Mouse (Mus musculus) adrenal gland, postnatal 25 days (tissue): ENCODE measurements around the gene Lnpk. TPM values are rescaled to one million over a fixed set of nuclear protein-coding genes. Genes with fewer than 3 reads are reported as not detected.
A peak's percentile ranks its signal among the peaks of the same experiment; 100 is the strongest.

Experiments
- DNase-seq: peaks from one replicate; pipeline ENCODE4 v3.0.0; 2021; ENCODE audit warnings: mixed read lengths
- long read RNA-seq: library from polyadenylated mRNA; stranded (forward); transcript quantifications from one replicate; pipeline ENCODE4 v2.0.0, GENCODE M21; 2021
- total RNA-seq: library from RNA; stranded (reverse); gene quantifications from 2 replicates; pipeline ENCODE4 v1.2.3, GENCODE M21; 2021

Gene Lnpk
- 14.5 and 16.3 TPM in 2 replicates for total RNA-seq
- long read RNA-seq, transcript Lnpk-201 (13 exons, 3,195 nt): major isoform, 10 of 15 reads
- long read RNA-seq, partial matches to known transcripts: 1 of 15 reads
- long read RNA-seq, other reads (novel, unspliced or antisense): 2 of 15 reads

DNA sequence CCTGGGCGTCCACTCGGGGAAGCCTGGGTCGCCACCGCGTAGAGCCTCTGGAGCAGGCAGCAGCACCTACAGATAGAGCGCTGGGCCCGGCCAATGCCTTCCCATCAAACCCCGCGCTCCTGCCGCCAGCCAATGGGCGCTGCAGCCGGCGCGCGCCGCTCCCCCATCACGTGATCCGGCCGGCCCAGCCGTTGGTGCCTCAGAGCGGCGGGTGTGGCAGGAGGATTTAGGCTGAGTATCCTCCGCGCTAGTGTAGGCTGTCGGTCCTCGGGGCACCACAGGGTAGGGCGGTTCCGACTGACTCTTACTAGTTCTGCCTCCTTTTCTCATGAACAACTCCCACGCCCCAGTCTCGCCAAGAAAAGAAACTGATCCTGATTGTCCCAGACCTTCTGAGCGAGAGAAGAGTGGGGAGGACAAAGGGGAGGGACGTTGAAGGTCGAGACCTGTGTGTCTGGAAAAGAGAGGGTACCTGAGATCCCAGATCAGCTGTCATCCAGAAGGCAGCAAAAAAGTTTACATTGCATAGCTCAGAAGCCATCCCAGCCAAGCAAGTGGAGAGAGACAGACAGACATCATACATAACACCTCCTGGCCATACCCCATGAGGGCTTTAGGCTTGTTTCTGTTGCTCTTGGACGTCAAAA, at the start of gene Lnpk:
TSS of gene Lnpk (minus strand) at position 593 of the 647 bp plus-strand sequence.
- DNase-seq: peak; percentile 94

DNA sequence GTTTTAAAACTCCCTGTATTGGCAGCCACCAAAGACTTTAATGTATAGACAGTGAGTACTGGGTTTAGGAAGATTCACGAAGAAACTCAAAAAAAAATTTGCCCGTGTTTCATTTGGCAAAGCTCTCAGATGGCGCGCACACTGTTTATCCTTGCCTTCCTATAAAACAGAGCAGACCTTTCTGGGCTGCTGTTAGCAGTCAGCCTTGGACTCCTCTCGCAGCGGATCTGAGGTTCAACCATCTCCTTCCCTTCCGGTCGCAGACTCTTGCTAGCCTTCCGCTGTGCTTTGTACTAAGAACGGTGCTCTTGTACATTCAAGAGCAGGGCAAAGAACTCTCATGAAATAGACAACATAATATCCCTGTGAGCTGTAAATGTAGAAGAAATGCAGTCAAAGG, 41.1 kb upstream of the Lnpk start:
- DNase-seq: no peak

DNA sequence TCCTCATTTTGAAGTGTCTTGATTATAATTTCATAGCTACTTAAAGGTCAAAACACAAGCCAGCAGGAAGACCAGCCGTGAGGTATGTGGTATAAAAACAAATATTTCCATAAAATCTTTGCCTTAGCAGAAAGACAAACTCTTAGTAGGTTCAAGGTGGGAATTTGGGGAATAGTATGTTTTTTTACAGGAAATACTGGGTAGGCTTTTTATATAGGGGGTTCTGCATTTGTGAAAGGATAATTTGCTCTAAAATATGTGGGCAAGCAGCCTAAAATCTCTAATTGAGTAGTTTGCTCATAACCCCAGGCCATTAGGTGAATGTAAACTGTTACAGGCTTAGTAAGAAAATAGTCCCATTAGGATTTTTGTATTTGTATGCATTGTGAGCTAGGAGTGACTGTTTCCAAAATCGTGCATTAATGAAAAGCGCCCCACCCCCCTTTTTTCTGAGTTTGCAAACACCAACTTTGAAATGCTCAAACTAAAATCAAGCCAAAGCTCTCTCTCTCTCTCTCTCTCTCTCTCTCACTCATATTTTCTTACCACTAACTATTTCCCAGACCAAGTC, 40.5 kb upstream of the Lnpk start:
- DNase-seq: no peak

DNA sequence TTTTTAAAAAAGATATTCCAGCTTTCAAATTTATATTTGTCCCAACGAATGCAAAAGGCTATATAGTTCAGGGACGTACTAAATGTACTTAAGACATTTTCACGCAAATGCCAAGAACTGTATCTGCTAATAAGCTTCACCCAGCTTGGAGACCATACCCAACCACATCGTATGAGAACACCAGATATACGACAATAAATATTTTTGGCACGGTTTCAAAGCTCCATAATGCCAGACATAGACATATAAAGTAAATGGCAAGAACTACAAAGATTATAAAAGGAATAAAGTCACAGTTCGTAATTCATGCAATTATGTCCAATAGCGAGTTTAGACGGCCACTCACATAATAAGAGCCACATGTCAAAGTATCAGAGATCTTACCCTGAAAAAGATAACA, 38.5 kb upstream of the Lnpk start:
- DNase-seq: no peak

DNA sequence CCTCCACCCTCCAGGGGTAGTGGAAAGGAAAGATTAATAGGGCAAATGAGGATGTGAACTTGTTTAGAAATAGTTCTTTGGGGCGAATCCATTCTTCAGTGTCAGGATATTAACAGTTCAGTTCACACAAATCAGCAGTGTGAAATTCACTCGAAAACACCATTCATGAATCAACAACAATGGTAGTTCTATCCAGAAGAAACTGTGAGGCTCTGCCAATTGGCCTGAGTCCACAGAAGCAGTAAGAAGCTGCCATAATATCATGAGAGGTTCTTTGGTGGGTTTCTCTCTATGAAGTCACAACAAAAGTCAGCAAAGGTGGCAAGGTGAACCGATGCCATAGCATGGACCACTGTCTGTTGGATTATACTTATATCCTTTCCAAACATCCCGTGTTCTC, 32.2 kb upstream of the Lnpk start:
- DNase-seq: no peak

DNA sequence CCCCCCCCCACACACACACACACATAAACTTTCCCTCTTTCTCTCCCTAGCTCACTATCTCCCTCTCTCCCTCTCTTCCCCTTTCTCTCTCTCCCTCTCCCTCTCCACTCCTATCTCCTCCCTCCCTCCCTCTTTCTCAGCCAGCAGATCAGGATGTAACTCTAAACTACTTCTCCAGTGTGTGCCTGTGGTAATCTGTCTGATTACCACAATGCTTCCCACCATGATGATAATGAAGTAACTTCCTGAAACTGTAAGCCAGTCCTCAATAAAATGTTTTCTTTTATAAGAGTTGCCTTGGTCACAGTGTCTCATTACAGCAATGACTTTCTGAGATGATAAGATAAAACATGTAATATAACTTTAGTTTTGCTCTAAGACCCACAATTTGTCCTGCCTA, 30.1 kb upstream of the Lnpk start:
- DNase-seq: no peak

DNA sequence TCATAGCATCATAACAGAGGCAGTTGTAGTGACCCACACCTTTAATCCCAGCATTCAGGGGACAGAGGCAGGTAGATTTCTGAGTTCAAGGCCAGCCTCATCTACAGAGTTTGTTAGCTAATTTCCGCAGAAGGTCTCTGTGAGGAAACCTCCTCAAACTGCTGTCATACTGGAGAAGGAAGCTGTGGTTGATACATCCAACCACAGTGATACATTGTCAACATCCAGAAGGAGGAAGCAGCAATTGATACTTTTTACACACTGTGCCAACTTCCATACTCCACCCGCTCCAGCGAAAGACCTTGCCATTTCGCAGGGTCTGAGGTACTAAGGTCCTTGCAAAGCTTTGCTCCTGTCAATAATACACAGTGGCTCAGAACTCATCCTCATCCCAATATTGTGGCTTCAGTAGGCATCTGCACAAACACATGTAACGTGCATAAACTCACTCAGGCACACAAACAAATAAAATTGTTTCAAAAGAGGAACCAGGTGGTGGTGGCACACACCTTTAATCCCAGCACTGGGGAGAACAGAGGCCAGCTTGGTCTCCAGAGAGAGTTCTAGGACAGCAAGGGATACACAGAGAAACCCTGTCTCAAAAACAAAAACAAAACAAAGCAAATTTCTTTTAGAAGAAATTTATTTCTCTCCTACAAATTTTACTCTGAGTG, 27.0 kb upstream of the Lnpk start:
- DNase-seq: no peak

DNA sequence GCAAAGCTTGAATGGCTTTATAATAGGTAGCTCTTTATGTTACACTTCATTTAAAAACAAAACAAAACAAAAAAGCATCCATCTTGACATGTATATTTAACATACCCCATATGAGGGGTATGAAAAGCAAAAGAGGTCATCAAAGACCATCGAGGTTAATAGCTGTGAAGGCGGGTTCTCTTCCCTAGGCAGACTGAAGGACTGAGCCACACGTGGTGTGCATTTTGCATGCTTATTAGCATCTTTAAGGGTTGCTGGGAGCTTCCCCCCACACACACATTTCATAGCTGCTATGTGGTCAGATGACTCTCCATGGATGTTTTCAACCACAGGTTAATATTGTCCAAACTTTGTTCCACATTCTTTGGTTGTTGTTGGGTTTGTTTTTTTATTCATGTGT, 24.8 kb upstream of the Lnpk start:
- no peak for DNase-seq

DNA sequence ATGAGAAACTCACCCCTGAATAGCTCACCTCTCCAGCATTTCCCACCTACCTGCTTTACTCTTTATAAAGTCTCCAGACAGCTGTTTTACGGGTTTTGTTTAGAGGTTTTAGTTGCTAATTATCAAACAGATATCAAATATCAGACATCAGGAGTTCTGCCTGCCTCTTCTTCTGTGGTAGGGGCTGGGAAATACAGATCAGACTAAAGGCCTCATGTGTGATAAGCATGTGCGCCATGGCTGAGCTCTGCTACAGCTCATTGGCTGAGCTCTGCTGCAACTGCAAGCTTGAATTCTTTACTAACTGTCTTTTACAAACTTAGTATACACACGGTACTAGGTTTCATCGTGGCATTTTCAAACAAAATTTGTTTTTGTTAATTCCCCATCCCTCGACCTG, 23.2 kb upstream of the Lnpk start:
- no peak for DNase-seq

DNA sequence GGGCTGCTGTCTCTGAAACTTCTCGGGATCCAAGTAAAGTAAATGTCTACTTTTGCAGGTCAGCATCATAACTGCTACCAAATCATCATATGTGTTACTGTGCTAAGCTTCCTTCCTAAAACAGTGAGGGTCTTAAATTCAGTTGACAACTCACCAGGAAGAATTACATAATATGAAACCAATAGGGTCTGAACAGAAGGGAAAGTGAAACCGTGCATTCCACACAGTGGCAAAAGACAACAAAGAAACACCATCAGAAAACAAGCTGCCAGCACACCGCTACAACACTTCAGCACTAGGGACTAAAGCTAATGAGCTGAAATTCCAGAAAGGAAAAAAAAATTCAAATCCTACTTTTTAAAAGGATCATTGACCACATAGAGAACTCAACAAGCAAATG, 17.9 kb upstream of the Lnpk start:
- DNase-seq: no peak

DNA sequence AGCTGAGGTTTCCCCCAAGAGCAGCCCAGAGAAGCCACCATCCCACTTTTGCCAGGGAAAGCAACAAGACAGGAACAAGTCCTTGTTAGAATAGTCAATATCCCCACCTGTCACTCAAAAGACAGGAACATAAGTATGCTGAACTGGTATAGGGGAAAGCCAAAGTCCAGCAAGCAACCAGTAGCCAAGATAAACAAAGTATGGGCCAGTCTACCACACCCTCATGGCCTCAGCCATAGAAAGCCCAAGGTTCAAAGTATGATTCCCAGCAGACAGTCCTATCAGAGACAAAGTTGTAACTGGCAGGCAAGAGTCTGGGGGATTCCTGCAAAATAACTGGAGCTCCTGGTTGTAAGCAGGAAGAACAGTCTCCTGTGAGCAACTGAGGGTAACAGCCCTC, 16.9 kb upstream of the Lnpk start:
- no peak for DNase-seq

DNA sequence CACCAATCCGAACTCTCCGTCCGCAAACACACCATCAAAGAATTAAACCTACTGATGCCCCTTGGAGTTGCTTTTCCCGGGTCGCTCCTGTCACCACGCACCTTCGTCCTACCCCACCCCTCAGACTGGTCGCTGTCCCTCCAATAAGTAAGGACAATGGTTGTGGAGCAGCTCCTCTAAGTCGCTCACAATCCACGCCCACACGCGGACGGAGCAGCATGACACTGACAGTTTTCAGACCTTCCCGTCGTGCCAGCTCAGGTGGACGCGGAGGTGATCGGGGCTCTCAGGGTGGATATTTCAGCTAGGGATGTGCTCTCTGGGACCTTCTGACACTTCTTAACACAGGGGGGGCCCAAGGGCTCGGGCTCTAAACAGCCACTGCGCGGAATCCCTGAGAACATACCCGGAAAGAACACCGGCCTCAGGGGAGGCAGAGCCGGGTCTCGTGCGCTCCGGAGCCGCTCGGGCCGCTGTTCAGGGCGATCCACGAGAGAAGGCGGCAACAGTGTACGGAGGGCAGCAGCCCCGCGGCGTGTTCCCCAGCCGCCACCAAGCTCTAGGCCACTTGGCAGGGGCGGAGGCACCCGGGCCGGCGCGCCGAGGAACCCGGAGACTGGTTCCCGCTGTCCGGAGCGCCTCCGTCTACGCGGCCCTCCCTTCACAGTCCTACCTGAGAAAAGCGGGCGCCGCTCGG, 941 bp downstream of the Lnpk start:
- DNase-seq: peak; percentile 26

DNA sequence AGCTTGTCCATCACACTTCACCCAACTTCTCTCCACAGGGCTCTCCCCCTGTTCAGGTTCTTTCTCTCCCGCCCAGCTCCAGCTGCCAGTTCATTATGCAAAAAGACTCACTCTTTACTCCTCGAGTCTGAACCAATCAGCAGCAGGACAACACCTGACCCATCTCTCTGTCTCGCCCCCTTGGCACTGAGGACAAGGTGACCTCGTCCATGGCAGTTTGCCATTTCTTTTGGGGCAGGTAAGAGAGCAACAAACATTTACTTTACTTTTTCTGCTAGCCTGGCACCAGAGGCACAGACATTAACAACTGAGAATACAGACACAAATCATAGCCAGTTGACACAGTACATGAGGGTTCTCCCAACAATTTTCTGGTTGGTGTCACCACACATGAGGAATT, 8.8 kb downstream of the Lnpk start:
- DNase-seq: no peak

DNA sequence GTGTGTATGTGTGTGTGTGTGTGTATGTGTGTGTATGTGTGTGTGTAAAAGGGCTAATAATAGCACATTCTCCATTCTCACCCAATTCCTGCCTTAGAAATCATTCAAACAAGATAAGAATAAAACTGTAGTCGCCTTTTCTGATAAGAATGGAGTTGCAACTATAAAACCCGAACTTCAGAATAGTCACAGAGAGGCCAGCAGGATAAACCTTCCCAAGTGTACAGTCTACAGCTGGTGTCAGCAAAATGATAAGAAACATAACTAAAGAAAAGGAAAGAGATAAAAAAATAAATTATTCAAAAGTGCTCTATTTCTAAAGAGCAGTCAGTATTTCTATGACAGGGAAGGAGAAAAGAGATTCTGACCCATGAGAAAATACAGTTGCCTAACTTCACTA, 19.4 kb downstream of the Lnpk start:
- no peak for DNase-seq

DNA sequence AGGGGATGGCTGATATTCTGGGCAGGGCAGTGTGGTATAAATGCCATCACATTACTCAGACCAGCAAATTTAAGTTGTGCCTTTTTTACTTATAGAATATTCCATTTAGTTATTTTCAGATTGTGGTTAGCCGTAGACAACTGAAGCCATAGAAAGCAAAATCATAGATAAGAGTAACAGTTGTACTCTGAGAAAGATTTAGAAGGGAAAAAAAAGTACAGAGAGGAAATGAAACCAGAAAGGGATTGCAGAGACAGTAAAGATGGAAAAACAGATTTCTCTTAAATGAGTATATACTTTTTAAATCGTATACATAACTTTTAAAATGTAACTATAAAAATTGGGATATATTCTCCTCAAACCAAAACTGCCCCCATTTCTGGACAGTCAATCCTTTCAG, 20.1 kb downstream of the Lnpk start:
- DNase-seq: no peak

DNA sequence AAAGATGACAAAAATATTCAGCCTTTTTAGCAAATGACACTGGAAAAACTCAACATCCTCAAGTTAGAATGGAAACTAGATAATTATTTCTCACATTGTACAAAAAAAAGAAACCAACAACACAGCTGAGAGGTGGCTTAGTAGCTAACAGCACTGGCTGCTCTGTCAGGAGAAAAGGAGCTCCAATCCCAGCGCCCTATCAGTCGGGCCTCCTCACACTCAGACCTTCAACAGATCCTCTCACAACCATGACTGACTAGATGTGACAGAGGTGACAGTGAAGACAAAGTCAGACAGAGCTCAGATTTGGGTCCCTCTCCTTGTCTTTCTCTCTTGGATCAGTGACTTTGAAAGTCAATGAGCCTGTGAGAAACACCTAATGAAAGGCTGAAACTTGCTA, 21.8 kb downstream of the Lnpk start:
- DNase-seq: no peak

DNA sequence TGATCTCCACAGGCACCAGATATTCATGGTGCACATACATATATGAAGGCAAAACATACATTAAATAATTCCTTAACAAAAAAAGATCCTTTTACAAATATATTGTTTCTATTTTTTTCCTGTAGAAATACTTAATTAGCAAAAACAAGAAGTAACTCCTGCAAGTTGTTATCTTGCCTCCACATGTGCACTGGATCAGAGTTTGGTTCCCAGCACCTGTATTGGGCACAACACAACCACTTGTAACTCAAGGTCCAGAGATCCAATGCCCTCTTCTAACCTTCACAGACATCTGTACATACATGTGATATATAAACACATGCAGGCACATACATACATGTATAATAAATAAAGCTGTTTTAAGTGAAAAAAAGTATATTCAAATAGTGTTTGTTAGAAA, 27.3 kb downstream of the Lnpk start:
- no peak for DNase-seq

DNA sequence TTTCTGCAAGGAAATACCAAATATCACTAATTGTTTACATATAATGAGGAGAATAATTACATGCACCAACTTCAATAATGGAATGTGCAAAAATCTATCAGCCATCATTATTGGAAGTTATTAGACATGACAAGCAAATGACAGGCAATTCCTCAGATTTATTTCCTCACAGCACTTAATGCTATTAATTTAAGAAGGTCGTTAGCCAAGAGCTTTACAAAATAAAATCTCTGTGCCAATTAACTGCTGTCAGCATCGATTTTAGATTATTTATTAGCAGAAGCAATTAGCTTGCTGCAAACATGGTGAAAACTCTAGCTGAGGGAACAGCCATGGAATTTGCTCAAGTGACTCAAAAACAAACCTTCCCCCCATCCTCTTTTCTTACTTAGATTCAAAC, 30.9 kb downstream of the Lnpk start:
- no peak for DNase-seq

DNA sequence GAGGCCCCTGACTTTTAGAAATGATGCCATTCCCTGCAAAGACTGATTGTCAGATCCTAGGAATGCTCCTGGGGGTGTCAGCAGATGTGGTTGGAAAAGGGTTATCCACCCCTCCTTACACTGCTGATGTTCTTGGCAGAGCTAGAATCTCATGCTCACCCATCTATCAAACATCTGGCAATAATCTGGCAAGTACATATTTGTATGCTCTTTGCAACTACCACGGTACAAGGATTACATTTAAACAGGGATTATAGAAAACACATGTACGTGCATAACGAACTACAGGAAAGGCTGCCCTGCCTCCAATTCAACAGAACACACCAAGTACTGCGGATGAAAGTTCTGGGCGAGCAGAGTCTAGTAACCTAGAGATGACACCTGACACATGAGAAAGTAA, 70.9 kb downstream of the Lnpk start:
- no peak for DNase-seq

DNA sequence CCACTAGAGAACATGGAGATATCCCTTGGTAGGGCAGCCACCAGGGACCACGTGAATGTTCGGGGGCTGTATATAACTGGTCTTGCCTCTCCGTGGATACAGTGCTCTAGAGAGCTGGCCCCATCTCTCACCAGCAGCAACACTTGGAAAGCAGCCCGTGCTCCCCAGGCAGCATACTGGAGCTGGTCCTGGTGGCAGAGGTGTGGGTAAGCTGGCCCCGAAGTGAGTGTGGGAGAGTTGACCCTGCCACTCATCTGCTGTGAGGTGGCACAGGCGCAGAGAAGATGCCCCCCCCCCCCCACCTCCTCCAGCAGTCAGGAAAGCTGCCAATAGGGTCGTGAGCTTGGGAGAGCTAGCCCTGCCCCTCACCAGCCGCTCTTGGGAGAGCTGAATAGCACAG, 72.8 kb downstream of the Lnpk start:
- no peak for DNase-seq

DNA sequence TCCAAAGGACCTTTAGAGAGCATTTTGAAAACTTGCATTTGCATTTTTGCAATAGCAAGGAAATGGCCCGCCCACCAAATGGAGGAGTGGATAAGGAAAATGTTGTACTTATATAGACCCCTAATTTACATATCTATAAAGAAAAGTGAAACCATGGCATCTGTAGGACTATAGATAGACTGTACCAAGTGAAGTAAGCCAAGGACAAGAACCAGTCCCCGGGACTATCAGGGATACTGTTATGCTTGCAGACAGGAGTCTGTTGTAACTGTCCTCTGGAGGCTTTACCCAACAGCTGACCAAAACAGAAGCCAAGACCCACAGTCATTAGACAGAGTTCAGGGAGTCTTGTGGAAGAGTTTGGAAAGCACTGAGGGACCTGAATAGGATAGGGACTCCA, 78.9 kb downstream of the Lnpk start:
- DNase-seq: no peak

DNA sequence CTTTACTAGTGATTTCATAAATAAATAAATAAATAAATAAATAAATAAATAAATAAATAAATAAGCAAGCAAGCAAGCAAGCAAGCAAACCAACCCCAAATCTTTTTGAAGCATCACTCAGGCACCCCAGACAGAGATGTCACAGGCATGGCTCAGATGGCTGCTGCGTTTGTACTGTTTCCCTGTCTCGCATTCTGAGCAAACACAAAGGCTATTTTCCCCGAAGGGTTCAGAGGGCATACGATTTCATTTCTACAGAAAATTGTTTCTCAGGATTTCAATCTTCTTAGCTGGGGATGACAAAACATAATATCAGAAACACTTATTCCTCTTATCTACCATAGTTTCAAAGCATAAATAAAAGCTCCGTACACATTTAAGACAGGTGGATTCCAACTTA, 81.4 kb downstream of the Lnpk start:
- no peak for DNase-seq

DNA sequence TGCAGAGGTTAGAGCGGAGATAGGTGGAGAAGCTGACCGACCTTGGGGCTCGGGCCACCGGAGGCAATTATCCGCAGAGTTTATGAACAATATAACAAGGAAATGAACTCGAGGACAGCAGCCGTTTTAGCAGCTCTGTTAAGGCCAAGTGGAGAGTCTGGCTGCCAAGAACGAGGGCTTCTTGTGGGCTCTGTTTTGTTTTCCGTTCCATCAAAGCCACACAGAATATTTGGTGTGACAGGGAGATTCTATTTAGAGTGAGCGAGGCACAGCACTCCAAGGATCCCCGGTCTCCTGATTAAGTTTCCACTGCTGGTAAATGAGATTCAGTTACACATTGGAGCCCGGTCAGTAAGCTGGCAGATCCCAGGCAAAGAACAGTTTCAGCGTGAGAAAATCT, 87.8 kb downstream of the Lnpk start:
- DNase-seq: no peak
